Comparison of ENCODE assay signal across 8 mouse cellular contexts in the genomic region with DNA sequence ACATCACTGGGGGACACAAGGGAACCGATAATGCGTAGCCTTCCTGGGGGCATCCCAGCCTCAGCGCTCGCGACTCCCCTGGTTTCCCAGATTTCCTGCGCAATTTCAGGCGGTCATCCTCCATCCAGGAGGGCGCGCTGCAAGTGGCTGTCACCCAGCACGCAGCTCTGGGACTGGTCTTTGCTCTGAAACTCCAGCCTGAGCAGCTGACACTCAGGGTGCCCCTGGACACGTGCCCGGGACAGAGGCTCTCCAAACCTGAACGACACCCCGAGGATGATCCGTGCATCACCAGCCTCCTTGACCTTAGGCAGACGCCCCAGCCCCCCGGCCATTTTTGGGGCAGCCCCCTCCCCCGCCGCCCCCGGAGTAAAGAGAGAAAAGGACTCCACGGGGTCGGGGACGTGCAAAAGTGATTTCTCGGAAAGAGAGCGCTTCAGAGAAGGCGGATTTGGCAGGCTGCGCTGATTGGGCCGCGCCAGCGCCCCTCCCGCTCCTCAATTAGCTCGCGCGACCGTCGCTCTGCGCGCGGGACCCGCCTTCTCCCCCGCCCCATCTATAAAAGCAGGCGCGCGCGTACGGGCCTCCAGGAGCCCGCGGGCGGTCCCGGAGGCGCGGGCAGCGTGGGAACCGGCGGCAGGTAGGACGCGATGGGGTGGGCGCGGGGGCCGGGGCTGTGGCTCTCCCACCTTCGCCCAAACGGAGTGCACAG. TPM values are rescaled to one million over a fixed set of nuclear protein-coding genes. Genes with fewer than 3 reads are reported as not detected.
DNase-seq lines count a peak whose midpoint lies in the region; ATAC-seq and TF ChIP-seq lines count a peak whose summit lies in the region.

A gene (plus strand): TSS at position 589 of the 712 bp plus-strand sequence.

- peak within 1 kb of the TSS; percentile 63 for H3K9ac ChIP-seq in heart, embryonic 12.5 days
- H3K9ac ChIP-seq in kidney, embryonic 15.5 days = peak within 1 kb of the TSS; percentile 38
- peak within 1 kb of the TSS; percentile 30 for H3K9ac ChIP-seq in midbrain, postnatal 0 days (replicated peaks; ENCODE audit: low read length, poor library complexity, severe bottlenecking)

- peak within 1 kb of the TSS; percentile 52 for H3K4me3 ChIP-seq in heart, embryonic 12.5 days
- H3K4me3 ChIP-seq in kidney, embryonic 15.5 days (replicated peaks) = peak within 1 kb of the TSS; percentile 47
- peak within 1 kb of the TSS; percentile 48 for H3K4me3 ChIP-seq in midbrain, postnatal 0 days (ENCODE audit: low read depth, low read length)

- H3K4me2 ChIP-seq in heart, embryonic 12.5 days = peak within 1 kb of the TSS; percentile 92
- peak within 1 kb of the TSS; percentile 87 for H3K4me2 ChIP-seq in kidney, embryonic 15.5 days
- peak within 1 kb of the TSS; percentile 96 for H3K4me2 ChIP-seq in midbrain, postnatal 0 days (ENCODE audit: low read depth, low read length, poor library complexity, severe bottlenecking)

- WGBS in heart, embryonic 12.5 days = under 1% methylated on average over 62 of the region's 62 CpGs
- WGBS in kidney, embryonic 15.5 days = under 1% methylated on average over 61 of the region's 62 CpGs
- WGBS in midbrain, postnatal 0 days = under 1% methylated on average over 36 of the region's 62 CpGs

- H3K27ac ChIP-seq in heart, embryonic 12.5 days (ENCODE audit: poor library complexity, severe bottlenecking) = no peak within 1 kb of the TSS
- no peak within 1 kb of the TSS for H3K27ac ChIP-seq in kidney, embryonic 15.5 days
- no peak within 1 kb of the TSS for H3K27ac ChIP-seq in midbrain, postnatal 0 days (ENCODE audit: low read depth, low read length)

- ATAC-seq in erythroid progenitor cell, adult 5-6 weeks (replicated peaks; ENCODE audit: low FRiP score, poor library complexity, severe bottlenecking) = no peak
- ATAC-seq in heart, embryonic 12.5 days (ENCODE audit: insufficient number of reproducible peaks, low FRiP score) = peak; percentile 87
- ATAC-seq in kidney, embryonic 15.5 days (replicated peaks; ENCODE audit: low FRiP score) = peak; percentile 91
- peak; percentile 82 for ATAC-seq in midbrain, postnatal 0 days (ENCODE audit: low FRiP score)

- peaks cover 18% of the 10 kb centered on the region for H3K4me1 ChIP-seq in heart, embryonic 12.5 days (replicated peaks)
- peaks cover 25% of the 10 kb centered on the region for H3K4me1 ChIP-seq in kidney, embryonic 15.5 days
- H3K4me1 ChIP-seq in midbrain, postnatal 0 days (ENCODE audit: insufficient read depth, low read length) = no peaks in the 10 kb centered on the region; the same call in 1 of the 2 replicates

- H3K36me3 ChIP-seq in heart, embryonic 12.5 days = no peaks in the 10 kb centered on the region
- no peaks in the 10 kb centered on the region for H3K36me3 ChIP-seq in kidney, embryonic 15.5 days
- no peaks in the 10 kb centered on the region for H3K36me3 ChIP-seq in midbrain, postnatal 0 days (ENCODE audit: insufficient read depth, low read length)

- H3K9me3 ChIP-seq in heart, embryonic 12.5 days (replicated peaks) = no peaks in the 10 kb centered on the region
- no peaks in the 10 kb centered on the region for H3K9me3 ChIP-seq in kidney, embryonic 15.5 days (replicated peaks)
- H3K9me3 ChIP-seq in midbrain, postnatal 0 days (ENCODE audit: low read length) = no peaks in the 10 kb centered on the region

- DNase-seq in layer of hippocampus, adult 11-12 months (ENCODE audit: low spot score) = peak; percentile 83
- no peak for DNase-seq in layer of hippocampus, adult 9-10 months (ENCODE audit: low spot score)
- peak; percentile 79 for DNase-seq in liver
- peak; percentile 89 for DNase-seq in midbrain, postnatal 0 days (ENCODE audit: low spot score)
- DNase-seq in spleen, postnatal 10 days (ENCODE audit: low spot score in 2 of 2) = peak; percentile 61 to 85

- TF ChIP-seq CTCF in midbrain, postnatal 0 days (IDR thresholded peaks at IDR 0.05) = peak; percentile 41

- peaks cover 77% of the 10 kb centered on the region for H3K27me3 ChIP-seq in heart, embryonic 12.5 days (replicated peaks)
- H3K27me3 ChIP-seq in kidney, embryonic 15.5 days = peaks cover 61% of the 10 kb centered on the region
- H3K27me3 ChIP-seq in midbrain, postnatal 0 days (ENCODE audit: insufficient read depth, low read length) = peaks cover 14% of the 10 kb centered on the region

RNA-seq across cellular contexts. Expression of the gene that starts here (rescaled TPM):
- 11.9 and 18.9 TPM in 2 replicates for total RNA-seq in erythroid progenitor cell, adult 5-6 weeks (2015; ENCODE audit: low replicate concordance)
- total RNA-seq in erythroid progenitor cell, adult 5-6 weeks (2017; ENCODE audit: low replicate concordance) = 11.4 and 20.3 TPM in 2 replicates
- polyA plus RNA-seq in heart, embryonic 12.5 days (2016; fragmentation: Nextera tagmentation; extraction: Ambion mirVana) = 4.9 and 5.6 TPM in 2 replicates
- polyA plus RNA-seq in kidney, embryonic 15.5 days (2015; fragmentation: Nextera tagmentation; extraction: Ambion mirVana) = 9.6 and 11.5 TPM in 2 replicates
- 3.2 and 3.5 TPM in 2 replicates for total RNA-seq in midbrain, postnatal 0 days (2014; rRNA removed)
- polyA plus RNA-seq in midbrain, postnatal 0 days (2015; fragmentation: Nextera tagmentation; extraction: Ambion mirVana) = 5.0 and 5.7 TPM in 2 replicates
